10 mouse cellular contexts compared by ENCODE assay signal in the genomic region with DNA sequence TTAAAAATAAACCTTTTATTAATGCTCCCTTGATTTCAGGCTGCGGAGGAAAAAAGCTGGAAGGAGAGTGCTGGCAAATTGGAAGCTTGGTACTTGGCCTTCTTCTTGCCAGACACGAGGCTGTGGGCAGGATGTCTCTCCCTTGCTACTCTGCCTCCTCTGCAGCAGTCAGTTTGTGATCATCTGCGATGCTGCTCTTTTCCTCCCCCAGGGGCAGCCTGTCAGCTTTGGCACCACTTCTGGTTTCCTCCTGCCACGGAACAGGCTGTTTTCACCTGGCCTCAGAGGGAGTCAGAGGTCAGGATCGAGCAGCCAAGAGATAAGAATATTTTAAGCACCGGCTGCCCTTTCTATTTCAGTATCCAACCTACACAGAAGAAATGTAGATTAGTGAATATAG. TPM values are rescaled to one million over a fixed set of nuclear protein-coding genes. Genes with fewer than 3 reads are reported as not detected.
DNase-seq lines count a peak whose midpoint lies in the region; ATAC-seq and TF ChIP-seq lines count a peak whose summit lies in the region.
"Had no signal": no experiment of that assay in that cellular context is flagged by ENCODE, and none has a peak within 500 bp of the region (broad histone marks: within the 10 kb centered on the region; RNA-seq: fewer than 3 reads in every experiment).

No protein-coding gene starts in this region.

- peak overlapping the region; percentile 86 to 90 for H3K27ac ChIP-seq in heart, embryonic 14.5 days (replicated peaks in 1 of 2; ENCODE audit: control insufficient read depth in 1 of 2, insufficient read depth in 1 of 2, low read depth in 2 of 2, low read length in 2 of 2)
- no peak overlapping the region; the same call in 1 of the 2 replicates for H3K27ac ChIP-seq in liver, postnatal 0 days (ENCODE audit: low read depth)
- no peak overlapping the region for H3K27ac ChIP-seq in forebrain, embryonic 13.5 days

- H3K4me1 ChIP-seq in heart, embryonic 14.5 days (ENCODE audit: control insufficient read depth in 2 of 2, insufficient read depth in 2 of 2, low read length in 2 of 2), result peaks cover 5 to 47% of the 10 kb centered on the region in 2 experiments
- 0 out of 2 replicates have a peak, but pooled peaks cover 3% of the 10 kb centered on the region for H3K4me1 ChIP-seq in liver, postnatal 0 days (ENCODE audit: insufficient read depth)
- H3K4me1 ChIP-seq in forebrain, embryonic 13.5 days, result no peaks in the 10 kb centered on the region

- no peaks in the 10 kb centered on the region for H3K36me3 ChIP-seq in heart, embryonic 14.5 days (ENCODE audit: control insufficient read depth, insufficient read depth, low read length)
- no peaks in the 10 kb centered on the region for H3K36me3 ChIP-seq in liver, postnatal 0 days (replicated peaks; ENCODE audit: insufficient read depth, low read length)
- no peaks in the 10 kb centered on the region for H3K36me3 ChIP-seq in forebrain, embryonic 13.5 days (ENCODE audit: poor library complexity, severe bottlenecking)

- no peak for TF ChIP-seq EP300 in liver, postnatal 0 days (IDR thresholded peaks at IDR 0.05; ENCODE audit: low read depth)

- peak overlapping the region; percentile 56 for H3K4me2 ChIP-seq in heart, embryonic 14.5 days (ENCODE audit: low read length)
- peak overlapping the region; percentile 29; the same call in 1 of the 2 replicates for H3K4me2 ChIP-seq in liver, postnatal 0 days (ENCODE audit: low read depth, low read length)
- no peak overlapping the region for H3K4me2 ChIP-seq in forebrain, embryonic 13.5 days

- TF ChIP-seq CTCF in liver, postnatal 0 days (IDR thresholded peaks at IDR 0.05; ENCODE audit: low read depth), result no peak

- DNase-seq in testis, postnatal 14 days (ENCODE audit: low spot score), result peak; percentile 27
- no peak for DNase-seq in testis, postnatal 10 days (ENCODE audit: low spot score)
- DNase-seq in cerebellum, postnatal 25 days, result peak; percentile 56 to 67
- DNase-seq in liver, postnatal 0 days, result peak; percentile 23
- DNase-seq in spleen, postnatal 36 days (ENCODE audit: low spot score in 2 of 2), result no peak
- DNase-seq in MN1 (ENCODE audit: low spot score), result no peak
- DNase-seq: thymus, adult 2 months had no signal

- H3K9me3 ChIP-seq in heart, embryonic 14.5 days (ENCODE audit: control insufficient read depth, low read length), result no peaks in the 10 kb centered on the region
- no peaks in the 10 kb centered on the region for H3K9me3 ChIP-seq in liver, postnatal 0 days (ENCODE audit: low read length)
- no peaks in the 10 kb centered on the region for H3K9me3 ChIP-seq in forebrain, embryonic 13.5 days (replicated peaks)

- H3K27me3 ChIP-seq in heart, embryonic 14.5 days (ENCODE audit: control insufficient read depth, insufficient read depth, low read length), result no peaks in the 10 kb centered on the region
- no peaks in the 10 kb centered on the region for H3K27me3 ChIP-seq in liver, postnatal 0 days (ENCODE audit: insufficient read depth, low read length)
- H3K27me3 ChIP-seq in forebrain, embryonic 13.5 days, result no peaks in the 10 kb centered on the region

- 9% methylated on average over 6 of the region's 6 CpGs for WGBS in heart, embryonic 14.5 days
- 12% methylated on average over 6 of the region's 6 CpGs for WGBS in liver, postnatal 0 days (ENCODE audit: insufficient replicate concordance)
- WGBS in forebrain, embryonic 13.5 days, result 34% methylated on average over 6 of the region's 6 CpGs

- no peak for ATAC-seq in heart, embryonic 14.5 days (ENCODE audit: insufficient number of reproducible peaks, insufficient read depth, low FRiP score, low read depth)
- ATAC-seq in liver, postnatal 0 days, result no peak
- ATAC-seq in forebrain, embryonic 13.5 days, result no peak
- ATAC-seq: midbrain, embryonic 16.5 days had no signal

- H3K4me3 ChIP-seq in heart, embryonic 14.5 days (ENCODE audit: control insufficient read depth in 1 of 2, insufficient read depth in 1 of 2, low read depth in 1 of 2, low read length in 2 of 2), result no peak overlapping the region; a peak in 1 of 4 replicates
- no peak overlapping the region for H3K4me3 ChIP-seq in liver, postnatal 0 days (ENCODE audit: low read depth, low read length)
- H3K4me3 ChIP-seq in forebrain, embryonic 13.5 days, result no peak overlapping the region

- peak overlapping the region; percentile 21; the same call in 1 of the 2 replicates for H3K9ac ChIP-seq in heart, embryonic 14.5 days (ENCODE audit: low read length)
- H3K9ac ChIP-seq in liver, postnatal 0 days (replicated peaks), result no peak overlapping the region; the same call in 1 of the 2 replicates
- H3K9ac ChIP-seq in forebrain, embryonic 13.5 days, result no peak overlapping the region

RNA-seq across cellular contexts. Expression of a gene that starts 25.2 kb away (rescaled TPM):
- 32.9 and 35.6 TPM in 2 replicates for polyA plus RNA-seq in heart, embryonic 14.5 days (2014; fragmentation: Nextera tagmentation; extraction: Ambion mirVana)
- 0.37 and 0.38 TPM in 2 replicates for polyA plus RNA-seq in liver, postnatal 0 days (2015; fragmentation: Nextera tagmentation; extraction: Ambion mirVana)
- polyA plus RNA-seq in forebrain, embryonic 13.5 days (2015; fragmentation: Nextera tagmentation; extraction: Ambion mirVana), result 7.2 and 8.2 TPM in 2 replicates

Comparison
In these comparisons a context has a peak if more than half of its experiments do, and no peak if none do; other contexts are left out.
1. DNase-seq: peak in testis, postnatal 14 days (single experiment), cerebellum, postnatal 25 days (2 of 2) and liver, postnatal 0 days (single experiment); none in testis, postnatal 10 days (single experiment), spleen, postnatal 36 days (0 of 2) and MN1 (single experiment).
2. H3K27ac ChIP-seq: peak in heart, embryonic 14.5 days (2 of 2); none in liver, postnatal 0 days (single experiment) and forebrain, embryonic 13.5 days (single experiment).